Mouse (Mus musculus) cortical plate, adult 2 months (tissue): ENCODE data around the gene Cfap45.

ENCODE experiments used
- CTCF ChIP-seq: fragments of 200-500 bp; IDR thresholded peaks from 2 replicates; pipeline ENCODE4 v1.5.1; 2011; ENCODE audit warnings: mild to moderate bottlenecking, control low read depth, low read length; ENCODE audit not compliant: insufficient read depth; ENCODE audit errors: extremely low read depth
- POLR2A ChIP-seq: fragments of 200-500 bp; IDR thresholded peaks from 2 replicates; pipeline ENCODE4 v1.6.1; 2011; ENCODE audit warnings: mild to moderate bottlenecking, low read length, control low read depth; ENCODE audit not compliant: insufficient read depth; ENCODE audit errors: extremely low read depth

DNA sequence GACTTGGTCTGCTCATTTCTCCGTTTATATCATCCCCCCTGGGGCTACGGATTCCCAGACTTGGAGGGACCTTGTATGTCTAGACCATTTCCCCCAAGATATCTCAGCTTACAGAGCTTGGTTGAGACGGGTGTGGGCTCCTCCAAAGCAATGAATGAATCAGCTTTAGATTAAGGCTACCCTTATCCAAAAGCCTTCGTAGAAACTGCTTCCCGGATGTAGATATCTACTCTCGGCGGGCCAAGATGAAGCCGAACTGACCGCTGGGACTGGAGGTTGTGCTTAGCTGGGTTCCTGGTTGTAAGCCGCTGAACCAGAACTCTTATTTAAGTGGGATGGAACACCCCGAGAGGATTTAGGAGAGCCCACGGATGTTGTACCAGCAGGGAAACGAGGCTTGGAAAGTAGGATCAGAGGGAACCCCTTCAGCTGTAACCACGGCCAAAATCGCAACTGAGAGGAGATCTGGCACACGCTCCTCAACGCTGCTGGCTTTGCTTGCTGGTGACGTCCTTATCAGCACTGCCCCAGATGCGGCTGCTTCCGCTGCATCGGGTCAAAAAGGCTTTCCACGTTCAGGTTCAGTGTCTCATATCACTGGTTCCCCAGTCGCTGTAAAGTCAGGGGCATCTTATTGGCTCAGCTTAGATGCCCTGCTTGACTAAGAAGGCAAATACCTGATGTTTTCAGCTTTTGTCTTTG lies 5.9 kb downstream of the Cfap45 start:
- TF ChIP-seq CTCF (no peak), POLR2A (no peak)
